Mouse (Mus musculus) c-Kit-positive CD71-positive TER-119-positive erythroid progenitor cells, embryonic 14.5 days (primary cell): ENCODE measurements around the gene Slc30a2.

Experiments used
- DNase-seq: peaks from one replicate; pipeline ENCODE4 v3.0.0-alpha.2; 2013; ENCODE audit warnings: low spot score

Gene Slc30a2

GRCm38 (mm10) chr4:134400206-134400605 lies 57.2 kb downstream of the Slc30a2 start:
- no peak for DNase-seq

GRCm38 (mm10) chr4:134401181-134401661 lies 58.2 kb downstream of the Slc30a2 start:
- peak; percentile 22 for DNase-seq

- DNase-seq: no peak
These were observed 59.0 kb downstream of the Slc30a2 start for GRCm38 (mm10) chr4:134401856-134402570.

GRCm38 (mm10) chr4:134402571-134403262 lies 59.7 kb downstream of the Slc30a2 start:
- no peak for DNase-seq

- no peak for DNase-seq
These were observed 60.7 kb downstream of the Slc30a2 start for GRCm38 (mm10) chr4:134403721-134404120.
